Mouse (Mus musculus) lung, postnatal 0 days (tissue): ENCODE data around the gene Sox18. TPM values are rescaled to one million over a fixed set of nuclear protein-coding genes. Genes with fewer than 3 reads are reported as not detected.
A peak's percentile ranks its signal among the peaks of the same experiment; 100 is the strongest.

ENCODE experiments used
- ATAC-seq: fragments of 200-750 bp; cut with Nextera tagmentation; 2 replicates; pipeline ENCODE4 v1.8.0; 2017; ENCODE audit warnings: moderate library complexity
- DNase-seq: peaks from one replicate; pipeline ENCODE4 v3.0.0-alpha.2; 2016; ENCODE audit warnings: low spot score
- H3K27ac ChIP-seq: fragments of 300-500 bp; sonication (generic); 2 replicates; pipeline ENCODE4 v1.5.1; 2014; ENCODE audit warnings: antibody characterized with exemption, mild to moderate bottlenecking, low read length, mixed read lengths
- H3K27me3 ChIP-seq: fragments of 300-500 bp; sonication (generic); replicated peaks from 2 replicates; pipeline ENCODE4 v1.6.1; 2014; ENCODE audit warnings: low read length, mixed read lengths; ENCODE audit not compliant: insufficient read depth
- H3K36me3 ChIP-seq: fragments of 300-500 bp; sonication (generic); 2 replicates; pipeline ENCODE4 v1.6.1; 2014; ENCODE audit warnings: low read length, mixed read lengths; ENCODE audit not compliant: insufficient read depth
- H3K4me1 ChIP-seq: fragments of 300-500 bp; sonication (generic); 2 replicates; pipeline ENCODE4 v1.6.1; 2014; ENCODE audit warnings: antibody characterized with exemption, low read depth, low read length, mixed read lengths; ENCODE audit not compliant: insufficient read depth
- H3K4me2 ChIP-seq: fragments of 300-500 bp; sonication (generic); replicated peaks from 2 replicates; pipeline ENCODE4 v1.6.1; 2014; ENCODE audit warnings: low read depth, mild to moderate bottlenecking, low read length, moderate library complexity, mixed read lengths
- H3K4me3 ChIP-seq: fragments of 300-500 bp; sonication (generic); 2 replicates; pipeline ENCODE4 v1.5.1; 2014; ENCODE audit warnings: low read depth, low read length
- H3K9ac ChIP-seq: fragments of 300-500 bp; sonication (generic); replicated peaks from 2 replicates; pipeline ENCODE4 v1.6.1; 2014; ENCODE audit warnings: low read depth, mild to moderate bottlenecking
- H3K9me3 ChIP-seq: fragments of 300-500 bp; sonication (generic); 2 replicates; pipeline ENCODE4 v1.6.1; 2016; ENCODE audit warnings: low read length, mixed read lengths
- CTCF ChIP-seq: IDR thresholded peaks from 2 replicates; pipeline ENCODE4 v1.5.1; 2016; ENCODE audit warnings: antibody characterized with exemption, mild to moderate bottlenecking
- EP300 ChIP-seq: IDR thresholded peaks from 2 replicates; pipeline ENCODE4 v1.6.1; 2016; ENCODE audit warnings: antibody characterized with exemption, mild to moderate bottlenecking, control low read depth
- WGBS: fragments of 180-500 bp; shearing (Covaris S2); extraction: QIAGEN DNeasy Blood & Tissue Kit; methylation state at CpG from one replicate; pipeline ENCODE4 v1.1.7; 2014; 5-methylcytosine and 5-hydroxymethylcytosine counted together
- polyA plus RNA-seq: library from polyadenylated mRNA; unstranded; fragments of >200 nt; fragmentation: Nextera tagmentation; extraction: Ambion mirVana; gene quantifications from 2 replicates; pipeline ENCODE4 v1.2.1, GENCODE M21; 2015

Gene Sox18
- 134 and 161 TPM in 2 replicates for polyA plus RNA-seq

- DNase-seq (peak; percentile 48), ATAC-seq (peak; percentile 59)
- H3K27ac ChIP-seq = peak within 1 kb of the TSS; percentile 77
- H3K4me1 ChIP-seq = peaks cover 13% of the 10 kb centered on the region; the same call in 1 of the 2 replicates
- TF ChIP-seq CTCF = no peak
- TF ChIP-seq EP300 = no peak
- peak within 1 kb of the TSS; percentile 52 for H3K4me3 ChIP-seq
- H3K27me3 ChIP-seq = peaks cover 28% of the 10 kb centered on the region
- whole genome bisulfite sequencing = under 1% methylated on average over 43 of the region's 43 CpGs
- H3K36me3 ChIP-seq = no peaks in the 10 kb centered on the region
- peak within 1 kb of the TSS; percentile 57 for H3K4me2 ChIP-seq
- H3K9me3 ChIP-seq = no peaks in the 10 kb centered on the region
- H3K9ac ChIP-seq = peak within 1 kb of the TSS; percentile 54
Observed at GRCm38 (mm10) chr2:181671326-181671725, at the start of gene Sox18. Gene Sox18 (minus strand): TSS chr2:181671640.

- no peaks in the 10 kb centered on the region for H3K27me3 ChIP-seq
- no peak overlapping the region for H3K9ac ChIP-seq
- no peaks in the 10 kb centered on the region for H3K4me1 ChIP-seq
- H3K9me3 ChIP-seq = no peaks in the 10 kb centered on the region
- no peak for TF ChIP-seq CTCF
- no peak for TF ChIP-seq EP300
- no peak overlapping the region for H3K4me3 ChIP-seq
- no peak overlapping the region for H3K4me2 ChIP-seq
- DNase-seq (no peak), ATAC-seq (no peak)
- H3K27ac ChIP-seq = no peak overlapping the region
- H3K36me3 ChIP-seq = no peaks in the 10 kb centered on the region
Observed at GRCm38 (mm10) chr2:181721200-181721599, 49.8 kb upstream of the Sox18 start.

- Histone ChIP-seq H3K4me2 (no peak overlapping the region), H3K9me3 (no peaks in the 10 kb centered on the region), H3K4me1 (no peaks in the 10 kb centered on the region), H3K27ac (no peak overlapping the region), H3K36me3 (no peaks in the 10 kb centered on the region), H3K9ac (no peak overlapping the region), H3K27me3 (no peaks in the 10 kb centered on the region), H3K4me3 (no peak overlapping the region)
- DNase-seq (no peak), ATAC-seq (no peak)
- TF ChIP-seq EP300 (no peak), CTCF (no peak)
- WGBS = 24% methylated on average over 3 of the region's 3 CpGs
Observed at GRCm38 (mm10) chr2:181720061-181720460, 48.6 kb upstream of the Sox18 start.

GRCm38 (mm10) chr2:181716991-181717390 lies 45.6 kb upstream of the Sox18 start:
- WGBS = 42% methylated on average over 3 of the region's 3 CpGs
- no peaks in the 10 kb centered on the region for H3K36me3 ChIP-seq
- H3K27ac ChIP-seq = no peak overlapping the region
- no peaks in the 10 kb centered on the region for H3K27me3 ChIP-seq
- H3K4me2 ChIP-seq = no peak overlapping the region
- H3K9ac ChIP-seq = no peak overlapping the region
- DNase-seq = no peak
- no peak for ATAC-seq
- no peaks in the 10 kb centered on the region for H3K9me3 ChIP-seq
- no peak for TF ChIP-seq EP300
- no peak for TF ChIP-seq CTCF
- H3K4me3 ChIP-seq = no peak overlapping the region
- no peaks in the 10 kb centered on the region for H3K4me1 ChIP-seq

- Histone ChIP-seq H3K4me1 (no peaks in the 10 kb centered on the region), H3K36me3 (no peaks in the 10 kb centered on the region), H3K4me2 (no peak overlapping the region), H3K9ac (no peak overlapping the region), H3K27me3 (no peaks in the 10 kb centered on the region), H3K4me3 (no peak overlapping the region), H3K9me3 (no peaks in the 10 kb centered on the region), H3K27ac (no peak overlapping the region)
- WGBS = 77% methylated on average over 3 of the region's 3 CpGs
- DNase-seq = no peak
- ATAC-seq = no peak
- TF ChIP-seq CTCF = no peak
- TF ChIP-seq EP300 = no peak
Observed at GRCm38 (mm10) chr2:181715382-181715781, 43.9 kb upstream of the Sox18 start.

GRCm38 (mm10) chr2:181714903-181715326 lies 43.5 kb upstream of the Sox18 start, which contains the start of gene Oprl1:
Gene Oprl1 (plus strand): TSS chr2:181715016.
- no peak for ATAC-seq
- Histone ChIP-seq H3K27me3 (no peaks in the 10 kb centered on the region), H3K27ac (no peak within 1 kb of the TSS), H3K4me1 (no peaks in the 10 kb centered on the region), H3K4me2 (no peak within 1 kb of the TSS), H3K4me3 (no peak within 1 kb of the TSS), H3K36me3 (no peaks in the 10 kb centered on the region), H3K9me3 (no peaks in the 10 kb centered on the region), H3K9ac (no peak within 1 kb of the TSS)
- under 1% methylated on average over 7 of the region's 7 CpGs for WGBS
- TF ChIP-seq CTCF (no peak), EP300 (no peak)
- no peak for DNase-seq

- no peak overlapping the region for H3K27ac ChIP-seq
- no peak for ATAC-seq
- H3K4me1 ChIP-seq = no peaks in the 10 kb centered on the region
- H3K27me3 ChIP-seq = no peaks in the 10 kb centered on the region
- TF ChIP-seq CTCF (no peak), EP300 (no peak)
- WGBS = 96% methylated on average over 1 of the region's 1 CpGs
- no peak overlapping the region for H3K4me2 ChIP-seq
- H3K9me3 ChIP-seq = no peaks in the 10 kb centered on the region
- no peaks in the 10 kb centered on the region for H3K36me3 ChIP-seq
- DNase-seq = no peak
- H3K9ac ChIP-seq = no peak overlapping the region
- H3K4me3 ChIP-seq = no peak overlapping the region
Observed at GRCm38 (mm10) chr2:181713749-181714148, 42.3 kb upstream of the Sox18 start.
